Mouse (Mus musculus) ES-E14 (cell line): ENCODE data around the gene Zfand3. TPM values are rescaled to one million over a fixed set of nuclear protein-coding genes. Genes with fewer than 3 reads are reported as not detected.
A peak's percentile ranks its signal among the peaks of the same experiment; 100 is the strongest.

Source experiments
- DNase-seq: peaks from one replicate; pipeline ENCODE4 v3.0.0-alpha.2; 2013; ENCODE audit warnings: low read depth, low spot score
- H3K27ac ChIP-seq: 2 replicates; pipeline ENCODE4 v1.5.1; 2012; ENCODE audit warnings: low read depth, mild to moderate bottlenecking, low read length, moderate library complexity, mixed read lengths; ENCODE audit not compliant: poor library complexity, insufficient read depth, severe bottlenecking
- H3K36me3 ChIP-seq: 2 replicates; pipeline ENCODE4 v1.6.1; 2012; ENCODE audit warnings: mild to moderate bottlenecking, low read length, moderate library complexity, mixed read lengths; ENCODE audit not compliant: control insufficient read depth, poor library complexity, insufficient read depth, severe bottlenecking
- H3K4me1 ChIP-seq, 2 experiments: fragments of 150-350 bp in 1 of 2; sonication (generic) in 1 of 2; 2 replicates each; pipeline ENCODE4 v1.6.1; 2012; ENCODE audit warnings: low read length in 2 of 2, mild to moderate bottlenecking in 1 of 2, mixed read lengths in 1 of 2; ENCODE audit not compliant: control insufficient read depth in 2 of 2, insufficient read depth in 2 of 2, poor library complexity in 1 of 2
- H3K4me3 ChIP-seq, 2 experiments: fragments of 150-350 bp in 1 of 2; sonication (generic) in 1 of 2; 2 replicates each; pipeline ENCODE4 v1.5.1; 2012; ENCODE audit warnings: low read length in 2 of 2, low read depth in 1 of 2, mild to moderate bottlenecking in 1 of 2, mixed read lengths in 1 of 2; ENCODE audit not compliant: insufficient read depth in 1 of 2, poor library complexity in 1 of 2, severe bottlenecking in 1 of 2
- H3K9ac ChIP-seq: 2 replicates; pipeline ENCODE4 v1.6.1; 2012; ENCODE audit warnings: low read depth, mild to moderate bottlenecking, low read length, mixed read lengths; ENCODE audit not compliant: poor library complexity, insufficient read depth, severe bottlenecking
- H3K9me3 ChIP-seq: fragments of 150-350 bp; sonication (generic); 2 replicates; pipeline ENCODE4 v1.6.1; 2012; ENCODE audit warnings: low read depth, mild to moderate bottlenecking, low read length; ENCODE audit not compliant: control insufficient read depth, insufficient read depth
- CHD2 ChIP-seq: IDR thresholded peaks from 2 replicates; pipeline ENCODE4 v1.6.1; 2014; ENCODE audit warnings: mild to moderate bottlenecking, low read depth, low read length, inconsistent platforms
- HCFC1 ChIP-seq: IDR thresholded peaks from 2 replicates; pipeline ENCODE4 v1.6.1; 2012; ENCODE audit warnings: low read length, inconsistent platforms, borderline replicate concordance; ENCODE audit not compliant: insufficient read depth
- MAFK ChIP-seq: IDR thresholded peaks from 2 replicates; pipeline ENCODE4 v1.6.1; 2014; ENCODE audit warnings: mild to moderate bottlenecking, low read depth, low read length, inconsistent platforms; ENCODE audit not compliant: insufficient read depth
- ZC3H11A ChIP-seq: IDR thresholded peaks from 2 replicates; pipeline ENCODE4 v1.6.1; 2012; ENCODE audit warnings: low read depth, mild to moderate bottlenecking, inconsistent platforms, low read length, borderline replicate concordance
- ZNF384 ChIP-seq: IDR thresholded peaks from 2 replicates; pipeline ENCODE4 v1.6.1; 2012; ENCODE audit warnings: low read depth, low read length, inconsistent platforms
- in situ Hi-C, 2 experiments: fragments of 600-800 bp; cut with MboI; formaldehyde crosslinking; loops; one replicate each; pipeline ENCODE4 v1.15.1; 2025; ENCODE audit warnings: low sequenced_read_pairs in 2 of 2, inconsistent platforms in 1 of 2; ENCODE audit not compliant: unreplicated experiment in 2 of 2
- total RNA-seq: library from RNA; depleted of rRNA; stranded (reverse); fragments of 300-350 nt; gene quantifications from 2 replicates; pipeline ENCODE4 v1.2.3, GENCODE M21; 2012

Gene Zfand3
- total RNA-seq, 1 experiment = 43.3 TPM

- H3K4me3 ChIP-seq = no peak overlapping the region
- in situ Hi-C loops = no loop called here
- no peak for DNase-seq
- no peak overlapping the region for H3K27ac ChIP-seq
- H3K4me1 ChIP-seq = no peaks in the 10 kb centered on the region
- no peak for TF ChIP-seq ZC3H11A
- no peak for TF ChIP-seq MAFK
- no peak for TF ChIP-seq ZNF384
- no peak for TF ChIP-seq CHD2
- TF ChIP-seq HCFC1 = no peak
- no peaks in the 10 kb centered on the region for H3K9me3 ChIP-seq
- H3K9ac ChIP-seq = no peak overlapping the region
- no peaks in the 10 kb centered on the region for H3K36me3 ChIP-seq
Measured at GRCm38 (mm10) chr17:30231483-30231882, 226.9 kb downstream of the Zfand3 start.

- H3K9me3 ChIP-seq = no peaks in the 10 kb centered on the region
- no peak for TF ChIP-seq CHD2
- TF ChIP-seq ZC3H11A = peak; percentile 67; the same call in 1 of the 2 replicates
- no peaks in the 10 kb centered on the region for H3K4me1 ChIP-seq
- H3K27ac ChIP-seq = no peak overlapping the region
- peak; percentile 9 for DNase-seq
- H3K36me3 ChIP-seq = no peaks in the 10 kb centered on the region; the same call in 1 of the 2 replicates
- H3K9ac ChIP-seq = no peak overlapping the region
- in situ Hi-C loops = no loop called here
- no peak overlapping the region for H3K4me3 ChIP-seq
Measured at GRCm38 (mm10) chr17:30232698-30233097, 228.2 kb downstream of the Zfand3 start.

GRCm38 (mm10) chr17:30235380-30235779 lies 230.8 kb downstream of the Zfand3 start:
- no peaks in the 10 kb centered on the region for H3K4me1 ChIP-seq
- no peaks in the 10 kb centered on the region; the same call in 1 of the 2 replicates for H3K36me3 ChIP-seq
- no peak for DNase-seq
- H3K4me3 ChIP-seq = no peak overlapping the region
- in situ Hi-C loops = no loop called here
- H3K9me3 ChIP-seq = no peaks in the 10 kb centered on the region
- TF ChIP-seq ZNF384 (no peak), CHD2 (no peak), HCFC1 (no peak), MAFK (no peak), ZC3H11A (no peak)
- H3K9ac ChIP-seq = no peak overlapping the region
- no peak overlapping the region for H3K27ac ChIP-seq

DNA sequence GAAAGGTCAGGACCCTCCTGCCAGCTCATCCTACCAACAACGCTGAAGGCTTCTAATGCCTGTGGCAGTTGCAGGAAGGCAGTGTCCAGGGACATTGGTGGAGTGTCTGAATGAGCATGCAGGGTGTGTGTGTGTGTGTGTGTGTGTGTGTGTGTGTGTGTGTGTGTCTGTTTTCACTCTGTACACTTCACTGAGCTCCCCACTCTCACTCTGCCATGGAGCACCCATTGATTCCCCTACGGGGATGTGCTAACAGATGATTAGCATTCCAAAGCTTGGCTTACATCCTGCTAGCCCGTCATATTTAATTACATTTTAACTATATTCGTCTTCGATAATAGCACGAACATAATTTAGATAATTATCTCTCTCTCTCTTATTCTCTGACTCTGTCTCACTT lies 232.1 kb downstream of the Zfand3 start:
- TF ChIP-seq ZNF384 (no peak), CHD2 (no peak), HCFC1 (no peak), ZC3H11A (no peak), MAFK (no peak)
- Histone ChIP-seq H3K9ac (no peak overlapping the region), H3K4me1 (no peaks in the 10 kb centered on the region), H3K9me3 (no peaks in the 10 kb centered on the region), H3K36me3 (no peaks in the 10 kb centered on the region; the same call in 1 of the 2 replicates), H3K4me3 (no peak overlapping the region), H3K27ac (no peak overlapping the region)
- in situ Hi-C loops = no loop called here
- DNase-seq = no peak

DNA sequence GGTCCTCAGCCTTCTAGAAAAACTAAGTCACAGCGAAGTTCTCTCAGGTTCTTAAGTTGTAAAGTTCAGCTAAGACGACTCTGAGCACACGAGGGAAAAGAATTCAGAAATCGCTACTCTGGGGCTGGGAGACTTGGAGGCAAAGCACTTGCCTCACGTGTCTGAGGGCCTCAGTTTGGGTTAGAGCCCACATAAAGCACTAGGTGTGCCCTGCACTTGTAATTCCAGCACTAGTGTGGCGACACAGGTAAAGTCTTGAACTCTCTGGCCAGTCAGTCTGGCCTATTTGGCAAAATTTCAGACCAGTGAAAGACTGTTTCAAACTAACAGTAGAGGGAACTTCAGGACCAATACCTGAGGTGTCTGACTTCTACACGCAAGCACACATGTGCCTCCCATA lies 233.1 kb downstream of the Zfand3 start:
- no peaks in the 10 kb centered on the region for H3K4me1 ChIP-seq
- DNase-seq = no peak
- H3K9me3 ChIP-seq = no peaks in the 10 kb centered on the region
- no peak overlapping the region for H3K27ac ChIP-seq
- in situ Hi-C loops = no loop called here
- H3K4me3 ChIP-seq = no peak overlapping the region
- no peaks in the 10 kb centered on the region; the same call in 1 of the 2 replicates for H3K36me3 ChIP-seq
- no peak for TF ChIP-seq ZC3H11A
- TF ChIP-seq HCFC1 = no peak
- TF ChIP-seq MAFK = no peak
- TF ChIP-seq ZNF384 = no peak
- TF ChIP-seq CHD2 = no peak
- no peak overlapping the region for H3K9ac ChIP-seq
